Mouse (Mus musculus): ENCODE data around the gene Sel1l3.

Sel1l3 gene

DNA sequence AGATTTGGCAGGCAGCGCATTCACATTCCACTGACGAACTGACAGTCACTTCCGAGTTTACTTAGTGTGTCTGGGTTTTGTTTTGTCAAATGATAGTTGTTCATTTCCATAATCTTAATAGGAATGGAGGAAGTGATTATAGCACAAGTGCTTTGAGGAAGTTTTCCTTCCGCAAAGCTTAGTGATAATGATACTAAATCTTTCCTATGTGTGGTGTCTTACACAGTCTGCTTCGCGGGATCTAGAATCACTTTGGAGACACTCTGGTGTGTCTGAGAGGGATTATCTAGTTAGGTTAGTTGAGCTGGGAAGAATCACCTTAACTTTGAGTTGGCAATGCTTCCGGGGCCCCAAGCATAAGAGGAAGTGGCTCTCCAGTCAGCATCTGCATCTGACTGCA, 126.3 kb downstream of the Sel1l3 start:
- no peak for DNase-seq (ENCODE audit: low spot score)

DNA sequence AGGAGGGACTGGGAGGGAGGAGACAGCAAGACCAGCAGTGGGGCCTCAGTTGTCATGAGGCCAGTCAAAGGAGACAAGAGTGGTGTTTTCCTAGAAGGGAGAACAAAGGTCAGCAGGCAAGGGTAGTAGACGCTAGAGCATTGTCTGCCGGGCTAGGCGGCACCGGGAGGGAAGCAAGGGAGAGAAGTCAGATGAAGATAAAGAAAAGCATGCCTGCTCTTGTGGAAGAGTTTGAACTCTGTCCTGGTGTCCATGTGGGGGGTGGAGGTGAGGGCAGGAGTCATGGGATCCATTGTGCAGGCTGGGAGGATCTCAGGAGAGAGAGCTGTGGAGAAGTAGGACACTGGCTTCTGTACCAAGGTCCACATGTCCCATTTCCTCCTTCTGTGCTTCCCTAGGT, 135.3 kb downstream of the Sel1l3 start:
- DNase-seq (ENCODE audit: low spot score) = no peak

DNA sequence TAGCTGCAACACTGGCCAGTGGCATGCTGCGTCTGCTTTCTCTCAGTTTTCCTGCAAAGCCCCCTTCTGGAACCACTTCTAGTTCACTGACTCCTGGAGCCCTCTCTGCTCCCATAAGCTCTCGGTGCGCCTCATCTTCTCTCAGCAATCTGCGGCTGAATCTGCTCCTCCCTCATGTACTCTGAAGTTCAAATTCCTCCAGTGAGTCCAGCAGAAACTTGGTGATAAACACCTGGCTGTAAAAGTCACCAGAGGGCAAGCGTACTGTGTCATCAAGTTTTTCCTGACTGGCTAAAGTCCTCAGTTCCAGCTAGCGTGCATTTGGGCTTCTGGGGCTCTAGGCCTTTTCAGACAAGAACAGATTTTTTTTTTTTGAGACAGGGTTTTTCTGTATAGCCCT, 139.2 kb downstream of the Sel1l3 start:
- no peak for DNase-seq (ENCODE audit: low spot score)

DNA sequence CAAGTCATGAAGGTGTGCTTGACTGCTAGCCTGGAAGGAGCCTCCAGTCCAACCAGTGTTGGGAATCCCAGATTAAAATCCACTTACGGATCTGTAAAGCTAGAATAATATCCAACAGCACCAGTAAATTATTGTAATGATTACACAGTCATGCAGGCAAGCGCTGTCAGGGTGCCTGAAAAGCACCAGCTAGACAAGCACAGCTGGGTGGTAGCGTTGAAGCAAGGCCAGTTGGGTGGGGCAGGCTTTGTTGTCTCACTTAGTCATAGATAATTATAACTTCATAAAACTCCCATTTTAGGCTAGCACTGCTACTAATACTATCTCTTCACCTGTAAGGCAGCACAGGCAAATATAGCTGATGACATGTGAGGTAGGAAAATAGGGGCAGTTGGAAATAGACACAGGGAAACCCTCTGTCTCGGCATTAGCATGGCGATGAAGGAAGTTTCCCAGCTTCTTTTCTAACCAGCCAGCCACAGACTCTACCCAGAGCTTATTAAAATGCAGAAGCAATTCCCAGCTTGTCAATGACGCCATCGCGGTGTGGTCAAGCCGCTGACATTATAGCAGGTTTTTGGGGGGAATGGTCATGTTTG, 152.1 kb downstream of the Sel1l3 start:
- DNase-seq (ENCODE audit: low spot score) = no peak
